Mouse (Mus musculus): ENCODE results near the gene Ctsl. TPM values are rescaled to one million over a fixed set of nuclear protein-coding genes. Genes with fewer than 3 reads are reported as not detected.

The Ctsl gene
- total and polyA plus RNA-seq, 2 experiments from 2014 or later, result 125 to 227 TPM

GRCm38 (mm10) chr13:64314041-64314440, 56.6 kb downstream of the Ctsl start:
- Histone ChIP-seq H3K9me3 (replicated peaks; ENCODE audit: control insufficient read depth, low read length) (no peaks in the 10 kb centered on the region), H3K36me3 (replicated peaks; ENCODE audit: control insufficient read depth, insufficient read depth, low read length) (no peaks in the 10 kb centered on the region), H3K4me2 (ENCODE audit: low read depth, low read length) (no peak overlapping the region), H3K27ac (ENCODE audit: low read depth) (no peak overlapping the region), H3K4me1 (ENCODE audit: control insufficient read depth, insufficient read depth) (peaks cover 21% of the 10 kb centered on the region), H3K9ac (replicated peaks; ENCODE audit: low read depth, low read length) (no peak overlapping the region), H3K4me3 (ENCODE audit: low read depth, low read length) (no peak overlapping the region), H3K27me3 (ENCODE audit: control insufficient read depth, insufficient read depth, low read length) (no peaks in the 10 kb centered on the region)
- TF ChIP-seq CTCF (IDR thresholded peaks at IDR 0.05; ENCODE audit: low read depth), result no peak
- no peak for TF ChIP-seq EP300 (IDR thresholded peaks at IDR 0.05; ENCODE audit: low read depth)
- ATAC-seq (ENCODE audit: insufficient read depth, low read depth), result no peak
- 67% methylated on average over 3 of the region's 3 CpGs for WGBS
- no peak for DNase-seq (ENCODE audit: low spot score)

- WGBS, result 6% methylated on average over 2 of the region's 2 CpGs
- Histone ChIP-seq H3K9me3 (replicated peaks; ENCODE audit: control insufficient read depth, low read length) (no peaks in the 10 kb centered on the region), H3K27ac (ENCODE audit: low read depth) (peak overlapping the region; percentile 73), H3K4me2 (ENCODE audit: low read depth, low read length) (peak overlapping the region; percentile 64), H3K4me3 (ENCODE audit: low read depth, low read length) (peak overlapping the region; percentile 75), H3K36me3 (replicated peaks; ENCODE audit: control insufficient read depth, insufficient read depth, low read length) (peaks cover 8% of the 10 kb centered on the region), H3K27me3 (ENCODE audit: control insufficient read depth, insufficient read depth, low read length) (no peaks in the 10 kb centered on the region), H3K4me1 (ENCODE audit: control insufficient read depth, insufficient read depth) (peaks cover 21% of the 10 kb centered on the region), H3K9ac (replicated peaks; ENCODE audit: low read depth, low read length) (0 out of 2 replicates have a peak overlapping the region, but pooled peaks have one; percentile 10)
- DNase-seq (ENCODE audit: low spot score) (no peak), ATAC-seq (ENCODE audit: insufficient read depth, low read depth) (0 out of 2 replicates have a peak, but pooled peaks have one; percentile 2)
- no peak for TF ChIP-seq EP300 (IDR thresholded peaks at IDR 0.05; ENCODE audit: low read depth)
- no peak for TF ChIP-seq CTCF (IDR thresholded peaks at IDR 0.05; ENCODE audit: low read depth)
These were observed 57.8 kb downstream of the Ctsl start for GRCm38 (mm10) chr13:64312916-64313289.

GRCm38 (mm10) chr13:64312024-64312915, 58.4 kb downstream of the Ctsl start, which contains the start of gene Aaed1:
Aaed1 (minus strand) TSS chr13:64312710.
- Histone ChIP-seq H3K9ac (replicated peaks; ENCODE audit: low read depth, low read length) (peak within 1 kb of the TSS; percentile 81), H3K27me3 (ENCODE audit: control insufficient read depth, insufficient read depth, low read length) (no peaks in the 10 kb centered on the region), H3K4me3 (ENCODE audit: low read depth, low read length) (peak within 1 kb of the TSS; percentile 75), H3K4me2 (ENCODE audit: low read depth, low read length) (peak within 1 kb of the TSS; percentile 64), H3K27ac (ENCODE audit: low read depth) (peak within 1 kb of the TSS; percentile 98), H3K4me1 (ENCODE audit: control insufficient read depth, insufficient read depth) (peaks cover 21% of the 10 kb centered on the region), H3K9me3 (replicated peaks; ENCODE audit: control insufficient read depth, low read length) (no peaks in the 10 kb centered on the region), H3K36me3 (replicated peaks; ENCODE audit: control insufficient read depth, insufficient read depth, low read length) (peaks cover 14% of the 10 kb centered on the region)
- ATAC-seq (ENCODE audit: insufficient read depth, low read depth) (peak; percentile 92), DNase-seq (ENCODE audit: low spot score) (peak; percentile 90)
- WGBS, result under 1% methylated on average over 68 of the region's 74 CpGs
- no peak for TF ChIP-seq EP300 (IDR thresholded peaks at IDR 0.05; ENCODE audit: low read depth)
- peak; percentile 49; the same call in 1 of the 2 replicates for TF ChIP-seq CTCF (IDR thresholded peaks at IDR 0.05; ENCODE audit: low read depth)

GRCm38 (mm10) chr13:64311266-64311665, 59.4 kb downstream of the Ctsl start:
- Histone ChIP-seq H3K9ac (replicated peaks; ENCODE audit: low read depth, low read length) (peak overlapping the region; percentile 81), H3K4me1 (ENCODE audit: control insufficient read depth, insufficient read depth) (peaks cover 21% of the 10 kb centered on the region), H3K4me3 (ENCODE audit: low read depth, low read length) (peak overlapping the region; percentile 75), H3K27me3 (ENCODE audit: control insufficient read depth, insufficient read depth, low read length) (no peaks in the 10 kb centered on the region), H3K9me3 (replicated peaks; ENCODE audit: control insufficient read depth, low read length) (no peaks in the 10 kb centered on the region), H3K4me2 (ENCODE audit: low read depth, low read length) (peak overlapping the region; percentile 64), H3K36me3 (replicated peaks; ENCODE audit: control insufficient read depth, insufficient read depth, low read length) (peaks cover 18% of the 10 kb centered on the region), H3K27ac (ENCODE audit: low read depth) (peak overlapping the region; percentile 98)
- ATAC-seq (ENCODE audit: insufficient read depth, low read depth) (no peak), DNase-seq (ENCODE audit: low spot score) (peak; percentile 63)
- 45% methylated on average over 1 of the region's 1 CpGs for WGBS
- TF ChIP-seq EP300 (IDR thresholded peaks at IDR 0.05; ENCODE audit: low read depth) (no peak), CTCF (IDR thresholded peaks at IDR 0.05; ENCODE audit: low read depth) (no peak)

- 25% methylated on average over 6 of the region's 6 CpGs for WGBS
- TF ChIP-seq EP300 (IDR thresholded peaks at IDR 0.05; ENCODE audit: low read depth) (no peak), CTCF (IDR thresholded peaks at IDR 0.05; ENCODE audit: low read depth) (no peak)
- 0 out of 2 replicates have a peak overlapping the region, but pooled peaks have one; percentile 18 for H3K9ac ChIP-seq (replicated peaks; ENCODE audit: low read depth, low read length)
- no peaks in the 10 kb centered on the region for H3K27me3 ChIP-seq (ENCODE audit: control insufficient read depth, insufficient read depth, low read length)
- H3K9me3 ChIP-seq (replicated peaks; ENCODE audit: control insufficient read depth, low read length), result no peaks in the 10 kb centered on the region
- H3K27ac ChIP-seq (ENCODE audit: low read depth), result peak overlapping the region; percentile 98
- H3K36me3 ChIP-seq (replicated peaks; ENCODE audit: control insufficient read depth, insufficient read depth, low read length), result peaks cover 18% of the 10 kb centered on the region
- peak overlapping the region; percentile 64 for H3K4me2 ChIP-seq (ENCODE audit: low read depth, low read length)
- H3K4me3 ChIP-seq (ENCODE audit: low read depth, low read length), result peak overlapping the region; percentile 5
- ATAC-seq (ENCODE audit: insufficient read depth, low read depth) (no peak), DNase-seq (ENCODE audit: low spot score) (peak; percentile 41)
- H3K4me1 ChIP-seq (ENCODE audit: control insufficient read depth, insufficient read depth), result peaks cover 21% of the 10 kb centered on the region
These were observed 60.1 kb downstream of the Ctsl start for GRCm38 (mm10) chr13:64310585-64310984.

Measured in heart, postnatal 0 days (tissue).